Mouse (Mus musculus): ENCODE measurements at regions not wholly inside any gene's neighbourhood (a gene's known extent, or its start where the extent isn't known, plus 50 kb on each side); places are given as distances from the start of the nearest gene placed in this dataset.
"Not testable (repeated sequence)": the region's sequence is repeated elsewhere in the genome, so short reads cannot be mapped to it uniquely, and the experiment has no call there.

DNA sequence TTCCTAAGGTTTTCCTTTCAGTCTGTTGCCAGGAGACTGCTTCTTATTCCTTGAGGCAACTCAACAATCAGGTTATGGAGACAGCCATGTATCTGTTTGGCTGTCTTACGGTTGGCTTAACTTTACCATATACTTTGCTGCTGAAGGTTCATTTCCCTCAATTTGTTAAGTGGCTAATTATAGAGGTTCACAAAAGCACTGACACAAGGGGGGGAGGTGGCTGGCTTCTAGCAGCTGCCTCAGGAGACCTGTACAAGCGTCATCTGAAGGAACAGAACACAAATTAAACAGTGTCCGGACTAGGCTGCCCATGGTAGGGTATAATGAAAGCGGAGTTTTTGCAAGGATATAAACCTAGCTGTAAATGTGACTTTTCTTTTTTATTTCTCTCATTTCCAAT, 305.0 kb upstream of the Rnf219 start:
- no peak for DNase-seq (ENCODE audit: low read depth, low spot score)

DNA sequence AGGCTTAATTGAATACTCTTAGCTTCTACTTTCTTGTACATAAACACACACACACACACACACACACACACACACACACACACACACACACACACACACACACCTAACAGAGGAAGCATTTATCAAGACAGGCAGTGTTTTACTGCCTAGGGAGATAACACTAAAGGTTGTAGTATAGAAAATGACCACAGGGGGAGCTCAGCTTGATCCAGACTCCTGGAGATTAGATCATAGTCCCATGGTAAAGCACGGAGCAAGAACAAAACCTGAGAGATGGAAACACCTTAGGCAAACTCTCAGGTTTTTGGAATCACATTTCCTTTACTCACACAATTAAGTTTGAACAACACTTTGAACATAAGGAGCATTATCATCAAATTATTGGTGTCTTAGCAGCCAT, 302.5 kb upstream of the Rnf219 start:
- DNase-seq (ENCODE audit: low read depth, low spot score): no peak

DNA sequence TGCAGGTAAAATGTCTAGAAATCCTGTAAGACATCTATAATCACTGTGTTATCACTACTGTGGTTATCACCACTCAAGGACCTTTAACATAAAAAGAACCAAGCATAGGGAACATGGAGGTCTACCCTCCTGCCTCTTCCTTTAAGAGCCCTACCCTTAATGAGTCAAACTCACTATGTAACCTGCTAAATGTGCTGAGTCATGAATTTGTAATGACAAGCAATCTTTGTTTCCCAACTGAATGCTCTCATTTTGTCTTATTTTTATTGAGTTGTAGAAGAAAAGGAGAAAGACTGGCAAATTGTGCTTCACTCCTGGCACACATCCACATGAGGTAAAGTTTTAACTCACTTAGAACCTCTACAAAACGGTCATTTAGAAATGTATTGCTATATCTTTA, 301.8 kb upstream of the Rnf219 start:
- no peak for DNase-seq (ENCODE audit: low read depth, low spot score)

DNA sequence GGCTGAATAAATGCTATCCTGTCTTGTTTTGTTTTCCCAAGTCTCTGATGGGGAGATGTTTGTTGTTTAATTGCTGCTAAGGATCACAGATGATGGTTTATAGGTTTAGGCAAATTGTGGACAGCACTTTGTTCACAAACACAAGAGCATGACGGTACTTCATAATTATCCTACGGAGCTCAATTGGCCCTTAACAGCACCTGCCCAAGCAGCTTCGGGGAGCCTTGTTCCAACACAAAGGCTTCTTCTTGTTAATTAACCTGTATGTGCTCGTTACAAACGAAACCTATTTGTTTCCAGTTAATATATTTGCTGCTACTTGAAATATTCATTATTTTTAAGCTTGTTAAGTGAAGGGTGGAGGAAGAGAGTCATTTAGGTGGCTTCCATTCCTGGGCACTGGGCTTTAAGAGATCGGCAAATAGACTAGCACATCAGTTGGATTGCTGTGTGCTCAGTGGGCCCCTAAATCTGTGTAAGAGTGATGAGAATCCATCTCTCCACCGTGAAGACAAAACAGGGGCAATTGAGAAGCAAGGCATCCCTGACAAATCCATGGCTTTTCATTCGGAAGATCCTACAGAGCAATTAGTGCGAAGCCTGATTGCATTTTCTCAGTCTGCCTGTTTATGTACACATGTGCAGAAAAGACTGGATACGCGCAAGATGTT, 299.6 kb upstream of the Rnf219 start:
- no peak for DNase-seq (ENCODE audit: low read depth, low spot score)

DNA sequence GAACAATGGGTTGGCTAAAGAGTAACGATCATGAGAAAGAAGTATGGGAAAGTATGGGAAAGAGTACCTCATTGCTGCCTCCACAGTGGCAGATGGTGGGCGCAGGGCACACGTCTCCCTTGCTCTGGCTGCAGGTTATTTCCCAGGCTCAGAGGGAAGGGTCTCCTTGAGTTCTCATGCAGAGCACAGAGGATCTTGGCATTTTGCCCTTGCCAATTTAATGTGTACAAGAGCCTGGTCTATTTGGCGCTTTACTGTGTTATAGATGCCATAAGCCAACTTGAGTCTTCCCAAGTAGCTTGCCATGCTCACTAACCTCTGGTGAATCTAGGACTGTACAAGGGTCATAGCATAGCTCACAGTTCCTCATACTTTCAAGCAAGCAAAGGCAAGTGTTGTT, 296.7 kb upstream of the Rnf219 start:
- no peak for DNase-seq (ENCODE audit: low read depth, low spot score)

DNA sequence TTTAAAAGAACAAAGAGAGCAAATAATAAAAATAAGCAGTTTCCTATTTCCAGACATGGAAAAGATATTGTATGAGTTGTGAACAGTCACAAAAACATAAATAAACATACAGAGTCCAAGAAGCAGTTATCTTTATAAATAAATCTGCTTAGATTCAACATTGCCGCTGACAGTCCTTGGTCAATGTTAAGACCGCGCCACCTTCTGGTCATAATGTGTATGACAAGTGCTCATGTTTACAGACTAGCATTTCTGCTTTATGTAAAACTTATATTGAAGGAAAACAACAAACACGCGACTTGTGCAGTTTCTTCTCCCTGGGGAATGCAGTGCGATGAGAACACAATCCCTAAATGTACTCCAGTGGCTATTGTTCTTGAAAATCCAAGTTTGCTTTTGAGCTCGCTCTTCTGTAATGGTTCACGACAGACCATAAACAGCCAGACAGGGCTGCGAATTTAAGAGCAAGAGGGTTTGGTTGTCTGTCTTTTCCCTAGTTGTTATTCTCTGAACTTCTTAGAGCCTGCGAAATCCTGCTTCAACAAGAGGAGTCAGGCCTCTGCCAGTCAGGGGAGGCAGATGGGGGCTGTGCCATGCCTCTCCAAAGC, 291.6 kb upstream of the Rnf219 start:
- peak; percentile 60 for DNase-seq (ENCODE audit: low read depth, low spot score)

DNA sequence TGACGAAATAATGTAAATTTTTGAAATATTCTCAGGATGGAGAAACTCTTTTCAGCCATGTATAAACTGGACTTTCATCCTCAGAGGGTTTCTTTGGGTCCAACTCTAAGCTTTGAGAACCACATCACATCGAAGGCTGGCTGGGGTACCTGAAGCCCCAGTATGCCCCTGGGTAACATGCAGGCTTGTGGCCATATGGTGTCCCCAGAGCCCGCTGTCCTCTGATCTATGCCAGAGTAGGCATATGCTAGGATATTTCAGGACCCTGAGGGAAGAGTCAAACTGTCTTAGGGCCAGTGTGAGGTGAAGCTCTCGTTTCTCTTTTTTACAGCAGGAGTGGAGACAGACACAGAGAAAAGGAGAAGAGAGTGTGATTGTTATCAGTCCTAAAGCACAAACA, 289.6 kb upstream of the Rnf219 start:
- DNase-seq (ENCODE audit: low read depth, low spot score): no peak

DNA sequence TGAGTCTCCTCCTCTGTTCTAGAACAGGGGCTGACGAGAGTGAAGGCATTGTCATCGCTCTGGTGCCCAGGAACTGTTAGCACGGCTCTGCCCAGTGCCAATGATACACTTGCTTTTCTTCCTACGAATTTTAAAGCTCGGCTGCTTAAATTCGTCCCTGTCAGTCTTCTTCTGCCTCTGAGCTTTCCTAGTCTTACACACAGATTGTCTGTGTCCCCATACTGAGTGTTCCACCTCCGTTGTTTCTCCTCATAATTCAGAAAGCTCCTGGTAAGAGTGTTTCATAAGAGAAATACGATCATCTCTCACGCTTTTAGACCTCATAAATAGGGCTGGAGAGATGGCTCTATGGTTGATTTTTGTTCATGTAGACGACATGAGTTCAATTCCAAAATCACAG, 282.9 kb upstream of the Rnf219 start:
- no peak for DNase-seq (ENCODE audit: low read depth, low spot score)

DNA sequence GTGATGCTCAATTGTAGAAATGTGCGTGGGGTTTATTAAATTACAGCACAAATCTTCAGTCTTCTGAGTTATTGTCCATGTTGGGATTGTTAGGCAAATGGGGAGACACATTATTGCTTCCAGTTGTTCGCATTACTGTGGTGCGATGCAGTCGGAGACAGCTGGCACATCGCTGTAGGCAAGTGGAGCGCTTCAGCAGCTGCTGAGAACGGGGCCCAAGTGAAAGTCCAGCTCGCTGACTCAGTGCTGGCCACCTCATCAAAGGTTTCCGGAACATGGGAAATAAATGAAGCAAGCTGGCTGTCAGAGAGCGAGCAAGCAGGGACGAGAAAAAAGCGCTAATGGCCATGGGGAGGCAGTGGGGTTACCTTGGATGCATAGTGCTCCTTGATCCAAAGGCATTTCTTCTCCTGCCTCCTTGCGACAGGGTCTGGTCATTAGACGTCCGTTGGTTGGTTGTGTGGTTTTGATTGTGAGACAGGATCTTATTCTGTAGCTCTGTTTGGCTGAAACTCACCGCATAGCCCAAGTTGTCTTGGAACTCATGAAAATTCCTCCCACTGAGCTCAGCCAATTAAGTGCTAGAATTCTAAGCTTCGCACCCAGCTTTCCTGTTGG, 274.0 kb upstream of the Rnf219 start:
- DNase-seq (ENCODE audit: low read depth, low spot score): no peak

DNA sequence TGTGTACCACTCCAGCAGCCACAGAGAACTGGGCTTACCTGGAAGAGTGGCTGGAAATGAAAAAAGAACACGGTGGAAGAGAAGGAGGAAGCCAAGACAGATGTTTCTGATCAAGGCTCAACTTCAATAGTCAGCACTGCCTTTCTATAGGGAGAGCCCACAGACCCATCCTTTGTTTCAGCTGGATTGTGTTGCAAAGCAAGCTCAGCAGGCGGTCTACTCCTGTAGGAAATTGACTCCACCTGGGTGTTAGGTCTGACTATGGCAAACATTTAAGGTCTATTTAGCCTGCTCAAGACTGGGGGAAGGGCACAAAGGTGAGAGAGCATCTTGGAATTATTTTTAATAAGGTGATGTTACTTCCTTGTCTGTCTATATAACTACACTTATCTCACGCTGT, 266.9 kb upstream of the Rnf219 start:
- DNase-seq (ENCODE audit: low read depth, low spot score): no peak

DNA sequence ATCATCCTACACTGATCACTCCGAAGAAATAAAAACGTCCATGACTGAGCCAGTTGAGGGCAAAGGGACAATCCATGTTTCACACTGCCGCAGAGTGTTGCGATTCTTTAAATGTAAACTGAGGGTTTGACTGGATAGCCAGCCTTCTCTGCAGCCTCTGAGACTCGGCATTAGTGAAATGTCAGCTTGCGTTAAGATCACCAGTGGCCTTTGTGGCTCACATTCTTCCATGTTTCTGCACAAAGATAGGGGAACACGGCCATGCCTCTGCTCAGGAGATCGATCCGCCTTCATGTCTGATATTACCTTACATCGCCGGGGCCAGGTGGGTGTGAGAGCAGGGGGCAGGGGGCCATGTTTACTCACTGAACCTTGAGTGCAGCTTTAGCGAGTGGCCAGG, 262.6 kb upstream of the Rnf219 start:
- DNase-seq (ENCODE audit: low read depth, low spot score): no peak

DNA sequence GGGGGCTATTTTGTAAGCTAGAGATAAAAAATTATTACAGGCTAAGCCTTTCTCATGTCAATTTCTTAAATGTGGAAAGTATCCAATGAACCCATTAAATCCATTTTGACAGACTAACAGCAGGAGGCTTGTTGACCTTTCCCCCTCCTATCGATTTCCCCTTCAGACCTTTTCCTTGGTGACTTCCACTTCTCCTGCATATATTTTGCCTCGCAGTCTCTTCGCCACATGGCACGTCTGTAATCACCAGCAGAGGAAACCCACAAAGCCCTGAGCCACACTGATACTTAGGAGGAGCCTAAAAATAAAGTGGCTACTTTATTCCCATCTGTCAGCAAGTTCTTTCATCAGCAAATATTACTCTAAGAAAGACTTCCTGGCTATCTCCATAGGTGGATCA, 247.5 kb upstream of the Rnf219 start:
- DNase-seq (ENCODE audit: low read depth, low spot score): no peak

DNA sequence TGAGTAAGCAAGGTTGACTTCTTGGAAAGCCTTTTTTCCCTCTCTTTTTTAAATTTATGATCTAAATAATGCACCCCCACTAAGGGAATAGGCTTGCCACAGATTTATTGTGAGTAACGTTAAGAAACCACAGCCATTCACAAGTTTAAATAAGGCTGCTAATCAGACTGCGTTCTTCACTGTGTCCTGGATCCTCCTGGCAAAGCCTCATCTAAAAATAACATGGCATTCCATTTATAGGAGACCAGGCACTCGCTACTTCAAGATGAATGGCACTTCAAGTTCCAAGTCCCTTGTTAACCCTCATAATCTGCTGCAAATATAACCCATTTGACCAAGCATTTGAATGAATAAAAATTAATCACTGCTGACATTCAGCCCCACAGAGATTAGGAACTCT, 211.8 kb upstream of the Rnf219 start:
- no peak for DNase-seq (ENCODE audit: low read depth, low spot score)

DNA sequence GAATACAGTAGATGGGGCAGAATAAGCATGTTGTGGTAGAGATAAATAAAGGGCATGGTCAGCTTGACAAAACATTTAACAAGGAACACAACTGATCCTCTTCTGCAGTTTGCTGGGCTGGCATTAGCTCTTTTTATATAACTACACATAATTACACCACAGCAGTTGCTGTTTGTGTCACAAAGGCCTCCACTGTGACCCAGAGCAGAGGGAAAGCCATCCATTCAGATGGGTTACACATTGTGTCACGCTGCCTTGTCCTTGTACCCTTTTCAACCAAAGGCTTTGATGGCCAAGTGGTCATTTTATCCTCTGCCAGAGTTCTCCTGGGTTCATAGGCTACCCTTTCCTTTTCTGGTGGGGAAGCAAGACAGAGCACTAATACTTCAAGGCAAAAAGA, 209.6 kb upstream of the Rnf219 start:
- DNase-seq (ENCODE audit: low read depth, low spot score): no peak

DNA sequence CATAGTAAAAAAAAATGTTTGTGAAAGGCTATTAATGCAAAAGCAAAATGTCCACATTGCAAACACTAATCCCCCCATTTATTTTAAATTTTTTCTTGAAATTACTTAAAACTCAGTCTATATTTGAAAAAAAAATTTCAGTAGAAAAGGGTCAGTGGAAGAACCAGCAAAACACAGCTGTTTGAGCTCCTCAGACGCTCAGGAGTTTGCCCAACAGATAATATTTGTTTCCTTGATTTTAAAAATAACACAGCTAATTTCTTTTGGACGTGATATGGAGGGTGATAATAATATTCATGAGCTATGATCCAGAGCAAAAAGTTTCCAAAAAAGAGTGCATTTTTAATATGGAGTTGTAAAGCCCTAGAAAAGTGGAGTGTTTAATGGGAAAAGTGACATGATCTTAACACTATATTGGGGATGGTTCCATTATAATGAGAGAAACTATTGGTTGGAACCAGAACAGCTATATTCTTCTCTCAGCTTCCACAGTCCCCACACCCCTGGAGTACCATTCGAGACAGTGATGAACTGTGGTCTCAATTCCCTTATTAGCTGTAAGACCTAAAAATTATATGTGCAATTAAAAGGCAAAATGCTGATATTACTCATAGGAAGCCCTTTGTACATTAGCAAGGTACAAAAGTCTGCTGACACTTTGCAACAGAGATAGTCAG, 209.0 kb upstream of the Rnf219 start:
- DNase-seq (ENCODE audit: low read depth, low spot score): no peak

DNA sequence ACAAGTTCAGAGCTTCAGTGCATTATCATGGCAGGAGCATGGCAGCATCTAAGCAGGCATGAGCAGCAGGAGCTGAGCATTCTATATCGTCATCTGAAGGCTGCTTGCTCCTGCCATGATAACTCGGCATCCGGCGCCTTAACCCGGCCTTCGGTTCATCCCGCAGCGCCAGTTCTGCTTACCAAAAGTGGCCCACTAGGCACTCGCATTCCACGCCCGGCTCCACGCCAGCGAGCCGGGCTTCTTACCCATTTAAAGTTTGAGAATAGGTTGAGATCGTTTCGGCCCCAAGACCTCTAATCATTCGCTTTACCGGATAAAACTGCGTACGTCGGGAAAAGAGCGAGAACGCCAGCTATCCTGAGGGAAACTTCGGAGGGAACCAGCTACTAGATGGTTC, 193.2 kb upstream of the Rnf219 start:
- DNase-seq (ENCODE audit: low read depth, low spot score): not testable (repeated sequence)

DNA sequence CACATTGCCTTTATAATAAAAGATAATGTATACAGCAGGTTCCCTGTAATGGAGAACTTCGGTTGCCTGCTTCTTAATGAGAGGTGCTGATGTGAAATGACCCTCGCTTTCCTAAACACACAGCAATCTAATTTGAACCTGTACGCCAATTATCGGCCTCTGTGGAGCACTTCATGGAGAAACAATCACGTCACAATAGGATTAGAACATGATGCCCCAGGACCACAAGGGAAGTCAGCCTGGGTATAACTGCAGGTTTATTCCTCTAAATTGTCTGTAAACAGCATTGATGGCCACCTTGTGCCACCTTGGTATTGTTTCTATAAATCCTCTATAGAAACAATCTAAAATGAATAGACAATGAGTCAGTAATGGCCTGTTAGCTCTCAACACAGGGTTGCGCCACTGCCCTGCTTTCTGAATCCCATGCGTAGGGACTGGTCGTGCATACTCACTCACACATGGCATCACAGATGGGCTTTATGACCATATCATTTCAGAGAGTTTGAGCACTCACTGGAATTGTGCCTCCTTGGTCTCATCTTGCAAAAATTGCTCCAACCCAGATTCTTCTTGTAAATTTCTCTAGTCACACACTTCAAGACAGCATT, 179.9 kb upstream of the Rnf219 start:
- no peak for DNase-seq (ENCODE audit: low read depth, low spot score)

DNA sequence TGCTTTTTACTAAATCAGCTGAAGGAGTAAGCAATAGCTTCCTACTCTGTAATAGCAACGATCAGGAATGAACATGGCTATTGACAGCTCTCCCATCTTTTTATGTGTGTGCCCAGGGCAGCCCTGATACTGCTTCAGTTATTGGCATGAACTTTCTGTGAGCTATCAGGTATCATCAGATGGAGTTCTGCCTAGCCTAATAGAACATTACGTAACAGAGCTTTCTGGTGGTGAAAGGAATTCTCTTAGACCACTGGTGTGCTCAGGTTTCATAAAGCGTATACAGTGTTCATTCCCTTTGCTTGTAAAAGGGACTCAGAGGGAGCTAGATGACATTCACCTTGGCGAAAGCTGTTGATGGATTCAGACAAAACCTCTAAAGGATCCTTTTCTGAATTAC, 176.5 kb upstream of the Rnf219 start:
- DNase-seq (ENCODE audit: low read depth, low spot score): no peak

DNA sequence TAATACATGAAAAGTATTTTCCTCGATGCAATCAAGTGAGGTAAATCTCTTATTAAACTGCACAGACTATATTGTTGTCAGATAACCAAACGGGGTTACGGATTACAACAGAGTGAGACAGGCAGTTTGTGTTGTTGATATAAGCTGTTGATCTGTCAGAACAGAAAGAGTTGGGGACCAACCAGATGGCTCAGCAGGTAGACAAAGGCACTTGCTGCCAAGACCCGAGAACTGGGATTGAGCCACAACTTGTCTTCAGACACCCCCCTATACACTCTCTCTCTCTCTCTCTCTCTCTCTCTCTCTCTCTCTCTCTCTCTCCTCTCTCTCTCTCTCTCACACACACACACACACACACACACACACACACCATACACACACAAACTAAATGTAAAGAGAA, 172.7 kb upstream of the Rnf219 start:
- no peak for DNase-seq (ENCODE audit: low read depth, low spot score)

DNA sequence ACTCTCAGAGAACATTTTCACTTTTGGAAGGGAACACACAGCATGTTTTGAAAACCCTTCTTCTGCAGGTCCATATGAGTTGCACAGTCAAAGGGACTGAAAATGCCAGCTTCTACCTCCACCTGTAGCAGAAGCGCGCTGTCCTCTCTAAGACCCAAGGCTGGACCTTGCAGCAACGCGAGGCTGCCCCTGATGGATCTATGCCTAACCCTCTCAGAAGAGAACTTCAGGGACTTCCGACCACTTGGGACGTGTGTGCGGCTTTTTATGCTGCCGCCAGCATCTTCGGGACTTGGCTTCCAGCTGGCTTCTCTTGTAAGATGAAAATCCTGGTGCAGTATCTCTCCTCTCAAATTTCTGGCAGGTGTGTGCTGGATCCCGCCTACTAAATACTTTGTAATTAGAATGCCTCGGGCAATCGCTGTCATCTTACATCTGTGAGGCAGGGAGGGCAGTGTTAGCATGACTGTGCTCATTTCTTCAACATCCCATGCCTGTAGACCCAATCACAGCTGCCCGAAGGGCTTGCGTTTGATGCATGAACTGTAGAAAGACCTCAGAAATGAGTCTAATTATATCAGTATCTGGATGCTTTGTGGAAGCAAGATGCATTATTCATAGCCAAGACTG, 171.8 kb upstream of the Rnf219 start:
- DNase-seq (ENCODE audit: low read depth, low spot score): no peak

DNA sequence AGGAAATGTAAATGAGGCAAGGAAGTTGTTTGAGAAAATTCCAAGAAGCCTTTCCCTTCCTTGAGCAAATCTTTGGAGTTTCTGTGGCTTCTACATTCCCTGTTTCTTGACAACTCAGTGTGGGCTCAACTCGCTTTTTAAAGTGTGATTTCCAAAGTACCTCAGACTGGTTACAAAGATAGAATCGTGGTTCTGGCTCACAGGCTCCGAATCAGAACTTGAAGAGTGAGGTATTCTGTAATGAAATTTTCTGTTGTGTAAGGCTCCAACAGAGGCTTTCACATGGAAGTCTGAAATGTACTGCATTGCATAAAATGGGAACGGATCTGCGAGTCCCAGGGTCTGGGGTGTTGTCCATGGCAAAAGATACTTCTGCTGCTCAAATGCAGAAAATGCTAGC, 170.2 kb upstream of the Rnf219 start:
- DNase-seq (ENCODE audit: low read depth, low spot score): no peak

DNA sequence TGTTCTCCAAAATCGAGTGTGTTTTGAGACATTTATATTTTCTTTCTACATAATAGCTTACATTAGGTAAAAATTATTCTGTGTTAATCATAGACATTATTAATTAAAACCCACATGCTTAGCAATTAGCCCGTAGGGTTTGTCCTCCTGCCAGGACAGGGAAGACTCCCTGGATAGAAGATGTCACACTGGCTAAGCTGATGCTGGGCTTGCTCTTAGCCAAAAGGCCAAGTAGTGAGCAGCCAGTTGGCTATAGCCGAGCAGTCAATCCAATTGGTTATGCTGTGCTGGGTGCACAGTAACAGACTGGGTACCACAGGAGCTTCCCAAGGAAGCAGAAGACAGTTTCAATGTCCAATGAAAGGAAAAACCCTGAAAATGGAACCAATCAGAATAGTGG, 166.0 kb upstream of the Rnf219 start:
- no peak for DNase-seq (ENCODE audit: low read depth, low spot score)

Measured in brain, embryonic 18.5 days (tissue).